Mouse (Mus musculus) thymus, adult 2 months (tissue): Measurements from ENCODE around the gene Dnajc19.

Source experiments
- CTCF ChIP-seq: fragments of 200-500 bp; IDR thresholded peaks from 2 replicates; pipeline ENCODE4 v1.5.1; 2012; ENCODE audit warnings: mild to moderate bottlenecking, control low read depth, low read length, moderate library complexity, borderline replicate concordance; ENCODE audit not compliant: control insufficient read depth, poor library complexity, insufficient read depth; ENCODE audit errors: extremely low read depth
- POLR2A ChIP-seq: fragments of 200-500 bp; IDR thresholded peaks from 2 replicates; pipeline ENCODE4 v1.6.1; 2012; ENCODE audit warnings: mild to moderate bottlenecking, low read length, control low read depth, moderate library complexity; ENCODE audit not compliant: control insufficient read depth, poor library complexity, insufficient read depth; ENCODE audit errors: extremely low read depth

DNA sequence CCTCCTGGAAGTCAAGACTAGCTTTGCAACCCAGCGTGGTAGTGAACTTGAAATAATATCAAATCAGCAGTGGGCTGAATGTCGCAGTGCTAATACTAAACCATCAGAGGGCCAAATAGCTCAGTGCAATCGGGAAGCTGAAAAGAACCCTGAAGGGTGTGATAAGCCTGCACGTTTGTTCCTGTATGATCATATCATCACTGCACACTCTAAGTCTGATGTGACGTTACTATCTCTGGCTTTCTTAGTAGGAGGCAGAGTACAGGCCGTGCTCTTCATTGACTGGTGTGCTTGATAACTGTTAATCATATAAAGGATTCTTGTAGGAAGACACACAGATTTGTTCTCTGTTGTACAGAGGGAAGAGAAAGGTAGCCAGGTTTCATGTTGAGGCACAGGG is 48.8 kb upstream of the Dnajc19 start:
- TF ChIP-seq POLR2A (no peak), CTCF (no peak)
